Mouse (Mus musculus): ENCODE results near the gene 2310034G01Rik. TPM values are rescaled to one million over a fixed set of nuclear protein-coding genes. Genes with fewer than 3 reads are reported as not detected.

Gene 2310034G01Rik
- polyA plus RNA-seq, 1 experiment from 2014 or later: 1.0 TPM

DNA sequence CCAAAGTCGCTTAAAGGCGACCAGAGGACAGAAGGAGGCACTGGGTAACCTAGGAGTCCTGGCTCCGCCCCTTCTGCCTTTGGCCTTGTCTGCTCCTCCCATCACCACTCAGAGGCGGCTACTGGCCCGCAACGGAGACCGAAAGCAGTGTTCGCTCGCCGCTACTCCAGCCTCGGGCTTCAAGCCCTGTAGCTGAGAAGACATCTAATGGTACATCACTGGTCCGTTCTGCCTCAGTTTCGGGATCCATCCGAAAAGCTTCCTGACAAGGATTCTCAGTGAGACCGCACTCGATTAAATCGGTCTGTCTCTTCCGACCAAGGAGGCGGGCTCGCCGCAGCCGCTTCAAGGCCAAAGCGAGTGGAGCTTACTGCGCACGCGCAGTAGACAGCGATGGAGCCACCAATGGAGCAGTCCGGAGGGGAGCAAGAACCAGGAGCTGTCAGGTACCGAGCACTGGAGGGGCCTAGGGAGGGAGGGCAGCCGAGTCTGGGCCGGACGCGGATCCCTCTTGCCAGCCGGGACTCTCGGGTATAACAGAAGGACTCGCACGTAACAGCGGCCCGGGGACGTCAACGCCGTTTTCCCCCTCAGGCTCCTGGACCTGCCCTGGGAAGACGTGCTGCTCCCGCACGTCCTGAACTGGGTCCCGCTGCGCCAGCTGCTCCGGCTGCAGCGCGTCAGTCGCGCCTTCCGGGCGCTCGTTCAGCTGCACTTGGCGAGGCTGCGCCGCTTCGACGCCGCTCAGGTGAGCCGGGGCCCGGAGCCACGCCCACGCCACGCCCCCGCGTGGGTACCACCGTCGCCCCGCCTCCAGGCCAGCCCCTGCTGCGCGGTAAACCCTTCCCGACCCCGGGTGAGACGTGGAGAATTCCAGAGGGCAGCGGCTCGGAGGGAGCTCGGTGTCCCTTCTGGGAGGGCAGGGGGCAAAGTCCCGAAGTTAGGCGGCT, 21.7 kb downstream of the 2310034G01Rik start, which contains the start of gene Fbxl15:
Gene Fbxl15 (plus strand): TSS at position 104 of the 950 bp plus-strand sequence.
- Histone ChIP-seq H3K9ac (ENCODE audit: low read depth, low read length) (peak within 1 kb of the TSS; percentile 73), H3K9me3 (replicated peaks; ENCODE audit: control insufficient read depth, low read length) (no peaks in the 10 kb centered on the region), H3K4me3 (ENCODE audit: low read depth, low read length) (peak within 1 kb of the TSS; percentile 64), H3K27me3 (ENCODE audit: control insufficient read depth, insufficient read depth, low read length) (peaks cover 42% of the 10 kb centered on the region), H3K4me2 (peak within 1 kb of the TSS; percentile 99), H3K36me3 (ENCODE audit: control insufficient read depth, insufficient read depth, low read length) (peaks cover 3% of the 10 kb centered on the region; the same call in 1 of the 2 replicates), H3K4me1 (ENCODE audit: control insufficient read depth, insufficient read depth, low read length) (peaks cover 16% of the 10 kb centered on the region), H3K27ac (ENCODE audit: low read depth, low read length) (peak within 1 kb of the TSS; percentile 60)
- ATAC-seq (replicated peaks; ENCODE audit: insufficient number of reproducible peaks, low FRiP score, low TSS enrichment): peak; percentile 85
- under 1% methylated on average over 78 of the region's 81 CpGs for WGBS (ENCODE audit: insufficient replicate concordance)

DNA sequence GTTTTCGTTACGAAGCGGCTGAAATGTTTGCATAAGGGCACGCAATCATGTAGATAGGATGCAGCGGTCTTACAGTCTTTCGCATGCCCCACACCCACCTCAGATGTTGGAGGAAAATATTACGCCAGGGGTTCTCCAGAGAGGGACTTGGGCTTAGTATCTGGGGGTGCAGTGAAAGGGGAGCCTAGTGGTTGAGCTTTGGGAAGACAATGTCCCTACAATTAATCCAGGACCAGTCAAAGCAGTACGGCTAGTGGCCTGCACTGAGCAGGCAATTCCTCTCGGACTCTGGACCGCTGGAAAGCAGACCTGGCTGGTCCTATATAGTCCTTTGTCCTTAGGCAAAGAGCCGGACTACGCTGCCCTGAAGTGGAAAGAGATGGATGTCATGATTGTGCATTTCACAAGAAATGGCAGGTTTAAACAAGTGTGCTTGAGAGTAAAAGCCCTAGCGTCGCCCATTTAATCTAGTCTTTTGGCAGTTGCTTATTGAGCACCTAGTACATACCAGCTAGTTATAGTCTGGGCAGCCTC, 22.5 kb downstream of the 2310034G01Rik start:
- Histone ChIP-seq H3K4me3 (ENCODE audit: low read depth, low read length) (peak overlapping the region; percentile 64), H3K9ac (ENCODE audit: low read depth, low read length) (peak overlapping the region; percentile 73), H3K9me3 (replicated peaks; ENCODE audit: control insufficient read depth, low read length) (no peaks in the 10 kb centered on the region), H3K36me3 (ENCODE audit: control insufficient read depth, insufficient read depth, low read length) (peaks cover 3% of the 10 kb centered on the region; the same call in 1 of the 2 replicates), H3K4me2 (peak overlapping the region; percentile 99), H3K4me1 (ENCODE audit: control insufficient read depth, insufficient read depth, low read length) (peaks cover 16% of the 10 kb centered on the region), H3K27me3 (ENCODE audit: control insufficient read depth, insufficient read depth, low read length) (peaks cover 50% of the 10 kb centered on the region), H3K27ac (ENCODE audit: low read depth, low read length) (no peak overlapping the region)
- no peak for ATAC-seq (replicated peaks; ENCODE audit: insufficient number of reproducible peaks, low FRiP score, low TSS enrichment)
- WGBS (ENCODE audit: insufficient replicate concordance): 25% methylated on average over 14 of the region's 14 CpGs

DNA sequence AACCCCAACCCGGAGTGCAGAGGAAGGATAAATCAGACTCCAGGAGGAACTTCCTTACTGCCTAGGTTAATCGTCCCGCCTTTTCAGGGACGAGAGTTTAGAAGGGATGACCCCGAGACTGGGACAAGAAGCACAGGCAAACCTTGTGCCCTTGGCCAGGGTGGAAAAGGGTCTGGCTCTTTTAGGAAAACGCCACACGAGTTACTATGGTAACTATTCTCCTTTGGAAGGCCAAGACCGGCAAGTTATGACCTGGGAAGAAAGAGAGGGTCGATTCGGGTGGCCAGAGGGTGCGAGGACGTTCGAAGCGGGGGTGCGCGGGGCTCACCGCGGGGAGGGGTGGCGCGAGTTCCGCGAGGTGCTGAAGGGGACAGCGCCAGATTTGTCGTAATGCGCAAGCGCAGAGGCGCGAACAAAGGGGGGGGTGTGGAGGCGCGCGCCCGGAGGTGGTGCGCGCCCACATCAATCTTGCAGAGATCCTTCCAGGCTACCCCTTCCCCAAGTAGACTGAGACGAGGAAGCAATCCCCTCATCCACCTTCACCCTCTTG, 23.3 kb downstream of the 2310034G01Rik start, which contains the start of gene Psd:
Gene Psd (minus strand): TSS at position 401 of the 550 bp plus-strand sequence.
- under 1% methylated on average over 35 of the region's 35 CpGs for WGBS (ENCODE audit: insufficient replicate concordance)
- Histone ChIP-seq H3K4me2 (peak within 1 kb of the TSS; percentile 99), H3K27ac (ENCODE audit: low read depth, low read length) (peak within 1 kb of the TSS; percentile 60), H3K9ac (ENCODE audit: low read depth, low read length) (peak within 1 kb of the TSS; percentile 73), H3K4me3 (ENCODE audit: low read depth, low read length) (peak within 1 kb of the TSS; percentile 64), H3K27me3 (ENCODE audit: control insufficient read depth, insufficient read depth, low read length) (peaks cover 57% of the 10 kb centered on the region), H3K36me3 (ENCODE audit: control insufficient read depth, insufficient read depth, low read length) (peaks cover 3% of the 10 kb centered on the region; the same call in 1 of the 2 replicates), H3K9me3 (replicated peaks; ENCODE audit: control insufficient read depth, low read length) (no peaks in the 10 kb centered on the region), H3K4me1 (ENCODE audit: control insufficient read depth, insufficient read depth, low read length) (peaks cover 16% of the 10 kb centered on the region)
- ATAC-seq (replicated peaks; ENCODE audit: insufficient number of reproducible peaks, low FRiP score, low TSS enrichment): no peak

DNA sequence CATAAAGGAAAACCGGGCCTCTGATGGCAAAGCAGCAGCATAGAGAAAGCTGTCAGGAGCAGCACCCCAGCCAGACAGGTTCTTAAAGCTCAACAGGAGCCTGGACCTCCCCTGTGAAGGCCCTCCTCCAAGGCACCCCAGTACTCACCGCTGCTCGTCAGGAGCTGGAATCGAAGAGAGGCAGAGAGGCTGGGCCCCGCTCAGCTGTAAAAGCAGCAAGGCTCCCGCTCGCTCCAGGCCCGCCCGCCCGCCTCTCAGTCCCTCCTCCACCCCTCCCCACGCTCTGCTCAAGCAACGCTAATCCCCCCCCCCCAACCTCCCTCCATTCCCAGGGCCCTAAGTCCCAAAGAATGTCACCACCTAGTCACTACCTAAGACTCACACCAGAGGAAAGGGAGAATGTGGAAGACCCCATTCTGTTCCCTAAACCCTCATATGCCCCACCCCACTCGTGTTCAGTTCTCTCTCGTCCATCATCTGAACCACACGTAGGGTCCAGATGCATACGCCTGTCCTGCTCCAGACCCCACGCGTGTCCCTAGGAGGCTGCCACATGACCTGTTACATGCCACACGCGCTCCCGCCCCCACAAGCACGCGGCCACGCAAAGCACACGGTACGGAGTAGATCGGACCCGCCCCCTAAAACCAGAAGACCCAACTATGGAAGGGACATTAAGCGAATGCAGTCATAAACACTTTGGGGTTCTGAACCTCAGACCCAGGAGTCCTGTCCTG, 23.9 kb downstream of the 2310034G01Rik start:
- Histone ChIP-seq H3K4me3 (ENCODE audit: low read depth, low read length) (no peak overlapping the region), H3K4me1 (ENCODE audit: control insufficient read depth, insufficient read depth, low read length) (peaks cover 16% of the 10 kb centered on the region), H3K27me3 (ENCODE audit: control insufficient read depth, insufficient read depth, low read length) (peaks cover 64% of the 10 kb centered on the region), H3K4me2 (no peak overlapping the region), H3K36me3 (ENCODE audit: control insufficient read depth, insufficient read depth, low read length) (peaks cover 3% of the 10 kb centered on the region; the same call in 1 of the 2 replicates), H3K9ac (ENCODE audit: low read depth, low read length) (no peak overlapping the region), H3K27ac (ENCODE audit: low read depth, low read length) (no peak overlapping the region), H3K9me3 (replicated peaks; ENCODE audit: control insufficient read depth, low read length) (no peaks in the 10 kb centered on the region)
- ATAC-seq (replicated peaks; ENCODE audit: insufficient number of reproducible peaks, low FRiP score, low TSS enrichment): no peak
- WGBS (ENCODE audit: insufficient replicate concordance): 5% methylated on average over 27 of the region's 29 CpGs

DNA sequence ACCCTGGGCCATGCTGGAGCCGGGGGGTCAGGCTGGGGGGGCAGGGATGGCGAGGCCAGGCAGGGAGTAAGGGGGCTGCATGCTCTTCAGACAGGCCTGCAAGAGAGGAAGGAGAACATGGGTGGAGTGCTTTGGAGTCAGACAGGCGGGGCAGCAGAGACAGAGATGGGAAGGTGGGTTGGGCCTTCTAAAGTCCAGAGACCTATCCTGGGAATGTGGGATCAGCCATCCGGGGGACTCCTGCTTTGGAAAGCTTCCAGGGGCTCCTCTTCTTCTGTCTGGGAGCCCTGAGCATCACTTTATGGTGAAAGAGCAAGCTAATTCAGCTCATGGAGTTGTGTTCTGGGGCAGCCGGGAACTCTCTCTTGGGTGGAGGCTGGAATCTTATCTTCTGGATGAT, 25.2 kb downstream of the 2310034G01Rik start:
- no peak overlapping the region for H3K9ac ChIP-seq (ENCODE audit: low read depth, low read length)
- H3K27ac ChIP-seq (ENCODE audit: low read depth, low read length): no peak overlapping the region
- no peak for ATAC-seq (replicated peaks; ENCODE audit: insufficient number of reproducible peaks, low FRiP score, low TSS enrichment)
- H3K27me3 ChIP-seq (ENCODE audit: control insufficient read depth, insufficient read depth, low read length): peaks cover 76% of the 10 kb centered on the region
- 63% methylated on average over 5 of the region's 5 CpGs for WGBS (ENCODE audit: insufficient replicate concordance)
- H3K9me3 ChIP-seq (replicated peaks; ENCODE audit: control insufficient read depth, low read length): no peaks in the 10 kb centered on the region
- H3K4me1 ChIP-seq (ENCODE audit: control insufficient read depth, insufficient read depth, low read length): peaks cover 16% of the 10 kb centered on the region
- no peak overlapping the region for H3K4me3 ChIP-seq (ENCODE audit: low read depth, low read length)
- H3K36me3 ChIP-seq (ENCODE audit: control insufficient read depth, insufficient read depth, low read length): no peaks in the 10 kb centered on the region
- H3K4me2 ChIP-seq: no peak overlapping the region

DNA sequence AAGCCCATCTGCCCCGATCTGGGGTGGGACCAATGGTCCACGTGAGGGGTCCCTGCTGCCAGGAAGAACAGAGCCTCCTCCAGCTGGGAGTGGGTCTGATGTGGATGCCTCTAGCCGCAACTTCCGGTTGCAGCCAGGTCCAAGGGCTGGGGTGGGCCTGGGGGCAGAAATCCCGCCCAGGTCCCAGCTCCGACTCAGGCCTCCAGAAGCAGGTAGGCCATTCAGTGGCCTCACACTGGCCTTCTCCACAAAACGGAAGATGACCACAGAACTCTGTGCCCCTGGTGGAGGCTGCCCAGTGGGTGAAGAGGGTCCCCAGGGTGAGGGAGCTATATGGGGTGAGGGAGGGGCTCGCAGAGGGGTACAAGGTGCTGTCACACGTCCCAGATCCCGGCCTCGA, 25.7 kb downstream of the 2310034G01Rik start:
- Histone ChIP-seq H3K4me2 (no peak overlapping the region), H3K9ac (ENCODE audit: low read depth, low read length) (no peak overlapping the region), H3K4me3 (ENCODE audit: low read depth, low read length) (no peak overlapping the region), H3K27me3 (ENCODE audit: control insufficient read depth, insufficient read depth, low read length) (peaks cover 82% of the 10 kb centered on the region), H3K27ac (ENCODE audit: low read depth, low read length) (no peak overlapping the region), H3K9me3 (replicated peaks; ENCODE audit: control insufficient read depth, low read length) (no peaks in the 10 kb centered on the region), H3K36me3 (ENCODE audit: control insufficient read depth, insufficient read depth, low read length) (no peaks in the 10 kb centered on the region), H3K4me1 (ENCODE audit: control insufficient read depth, insufficient read depth, low read length) (peaks cover 10% of the 10 kb centered on the region)
- ATAC-seq (replicated peaks; ENCODE audit: insufficient number of reproducible peaks, low FRiP score, low TSS enrichment): no peak
- WGBS (ENCODE audit: insufficient replicate concordance): 62% methylated on average over 11 of the region's 11 CpGs

DNA sequence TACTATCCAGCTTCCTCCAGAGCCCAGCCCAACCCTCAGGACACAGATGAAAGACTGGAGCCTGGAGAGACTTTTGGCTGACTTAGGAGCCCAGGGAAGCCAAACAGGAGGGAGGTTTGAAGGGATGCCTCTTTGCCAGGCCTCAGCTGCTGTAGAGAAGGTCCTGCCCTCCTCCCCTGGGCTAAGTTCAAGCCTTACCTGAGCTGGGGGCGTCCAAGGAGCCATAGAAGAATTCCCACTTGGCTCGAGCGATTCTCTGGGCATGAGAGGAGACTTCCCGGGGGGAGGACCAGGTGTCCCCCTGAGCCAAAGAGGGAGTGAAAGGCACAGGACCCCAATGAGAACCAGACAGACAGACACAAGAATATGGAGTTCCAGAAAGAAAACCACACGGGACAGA, 26.4 kb downstream of the 2310034G01Rik start:
- ATAC-seq (replicated peaks; ENCODE audit: insufficient number of reproducible peaks, low FRiP score, low TSS enrichment): no peak
- 65% methylated on average over 5 of the region's 5 CpGs for WGBS (ENCODE audit: insufficient replicate concordance)

DNA sequence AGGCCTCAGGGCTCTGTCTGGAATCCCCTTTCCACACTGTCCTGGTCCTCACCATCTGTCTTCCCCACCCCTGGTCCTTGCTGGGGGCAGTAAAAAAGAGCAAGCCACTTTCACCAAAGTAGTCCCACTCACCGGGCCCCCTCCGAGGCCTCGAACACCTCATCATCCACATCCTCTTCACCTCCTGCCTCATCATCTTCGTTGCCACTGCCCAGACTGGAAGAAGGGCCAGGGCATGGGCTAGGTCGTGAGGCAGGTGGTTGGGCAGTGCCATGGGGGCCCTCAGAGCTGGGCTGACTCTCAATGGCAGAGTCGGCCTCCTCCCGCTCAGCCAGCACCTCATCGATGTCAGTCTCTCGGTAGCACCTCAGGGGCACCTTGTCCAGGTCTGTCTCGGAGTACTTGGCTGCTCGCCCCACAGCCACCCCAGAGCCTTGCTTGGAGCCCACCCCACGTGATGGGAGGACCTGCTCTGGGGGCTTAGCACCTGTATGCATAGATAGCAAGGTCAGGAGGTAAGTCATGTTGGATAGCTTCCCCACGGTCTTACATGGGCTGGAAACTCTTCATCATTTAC, 27.0 kb downstream of the 2310034G01Rik start:
- ATAC-seq (replicated peaks; ENCODE audit: insufficient number of reproducible peaks, low FRiP score, low TSS enrichment): no peak
- Histone ChIP-seq H3K27me3 (ENCODE audit: control insufficient read depth, insufficient read depth, low read length) (peaks cover 95% of the 10 kb centered on the region), H3K9ac (ENCODE audit: low read depth, low read length) (no peak overlapping the region), H3K9me3 (replicated peaks; ENCODE audit: control insufficient read depth, low read length) (no peaks in the 10 kb centered on the region), H3K36me3 (ENCODE audit: control insufficient read depth, insufficient read depth, low read length) (no peaks in the 10 kb centered on the region), H3K27ac (ENCODE audit: low read depth, low read length) (no peak overlapping the region), H3K4me1 (ENCODE audit: control insufficient read depth, insufficient read depth, low read length) (peaks cover 4% of the 10 kb centered on the region), H3K4me3 (ENCODE audit: low read depth, low read length) (no peak overlapping the region), H3K4me2 (no peak overlapping the region)
- WGBS (ENCODE audit: insufficient replicate concordance): 67% methylated on average over 13 of the region's 13 CpGs

More for the DNA sequence above, 26.4 kb downstream of the 2310034G01Rik start:
- H3K9ac ChIP-seq (ENCODE audit: low read depth, low read length): no peak overlapping the region
- H3K9me3 ChIP-seq (replicated peaks; ENCODE audit: control insufficient read depth, low read length): no peaks in the 10 kb centered on the region
- H3K4me3 ChIP-seq (ENCODE audit: low read depth, low read length): no peak overlapping the region
- no peaks in the 10 kb centered on the region for H3K36me3 ChIP-seq (ENCODE audit: control insufficient read depth, insufficient read depth, low read length)
- no peak overlapping the region for H3K27ac ChIP-seq (ENCODE audit: low read depth, low read length)
- H3K4me1 ChIP-seq (ENCODE audit: control insufficient read depth, insufficient read depth, low read length): peaks cover 4% of the 10 kb centered on the region
- no peak overlapping the region for H3K4me2 ChIP-seq
- peaks cover 88% of the 10 kb centered on the region for H3K27me3 ChIP-seq (ENCODE audit: control insufficient read depth, insufficient read depth, low read length)

Measured in heart, embryonic 11.5 days (tissue).